Comparison of ENCODE assay signal across 8 mouse cellular contexts in genomic region chr2:28638886-28639285, GRCm38 (mm10). TPM values are rescaled to one million over a fixed set of nuclear protein-coding genes. Genes with fewer than 3 reads are reported as not detected.
A peak's percentile ranks its signal among the peaks of the same experiment; 100 is the strongest.
DNase-seq lines count a peak whose midpoint lies in the region; ATAC-seq and TF ChIP-seq lines count a peak whose summit lies in the region.

No protein-coding gene starts in this region.

- no peak overlapping the region for H3K4me3 ChIP-seq in lung, adult 2 months (replicated peaks; ENCODE audit: extremely low read depth, low read depth, low read length)
- peak overlapping the region; percentile 7; the same call in 1 of the 2 replicates for H3K4me3 ChIP-seq in stomach, embryonic 14.5 days (ENCODE audit: low read depth, low read length)

- H3K36me3 ChIP-seq in stomach, embryonic 14.5 days (ENCODE audit: control insufficient read depth, insufficient read depth, low read length): no peaks in the 10 kb centered on the region

- H3K9ac ChIP-seq in stomach, embryonic 14.5 days (replicated peaks; ENCODE audit: low read depth, low read length): no peak overlapping the region

- TF ChIP-seq POLR2A in lung, adult 2 months (IDR thresholded peaks at IDR 0.05; ENCODE audit: borderline replicate concordance, extremely low read depth, low read depth, low read length): no peak

- no peaks in the 10 kb centered on the region for H3K27me3 ChIP-seq in stomach, embryonic 14.5 days (ENCODE audit: control insufficient read depth, insufficient read depth, low read length)

- peak overlapping the region; percentile 11; the same call in 1 of the 2 replicates for H3K27ac ChIP-seq in stomach, embryonic 14.5 days (ENCODE audit: low read length)

- H3K4me1 ChIP-seq in lung, adult 2 months (ENCODE audit: control insufficient read depth, insufficient read depth, low read length): peaks cover 6% of the 10 kb centered on the region
- H3K4me1 ChIP-seq in stomach, embryonic 14.5 days (ENCODE audit: control insufficient read depth, insufficient read depth, low read length): peaks cover 19% of the 10 kb centered on the region

- peak; percentile 34 to 49 for DNase-seq in cerebellum, postnatal 14 days
- DNase-seq in cerebellum, postnatal 36 days: no peak
- peak; percentile 80 for DNase-seq in embryo, embryonic 10 days (ENCODE audit: low spot score)
- peak; percentile 12 for DNase-seq in induced T-regulatory cell, adult 2 months (ENCODE audit: low read depth)
- peak; percentile 23 for DNase-seq in lung, adult 2 months
- DNase-seq in gastrocnemius, postnatal 25 days: no peak
- DNase-seq in right cerebral cortex, postnatal 14 days: no peak

- no peak for TF ChIP-seq CTCF in lung, adult 2 months (IDR thresholded peaks at IDR 0.05; ENCODE audit: insufficient read depth, low read length)

- peak overlapping the region; percentile 21 for H3K4me2 ChIP-seq in stomach, embryonic 14.5 days (replicated peaks; ENCODE audit: low read depth, low read length)

- no peak for ATAC-seq in stomach, embryonic 14.5 days (ENCODE audit: insufficient number of reproducible peaks, insufficient read depth, low FRiP score, low read depth)

- 14% methylated on average over 9 of the region's 9 CpGs for WGBS in lung, adult 2 months
- 8% methylated on average over 9 of the region's 9 CpGs for WGBS in stomach, embryonic 14.5 days

- no peaks in the 10 kb centered on the region for H3K9me3 ChIP-seq in stomach, embryonic 14.5 days (ENCODE audit: control insufficient read depth, low read depth, low read length)

RNA-seq across cellular contexts. Expression of gene Tsc1, which starts 2.1 kb away (rescaled TPM):
- polyA plus RNA-seq in lung, adult 2 months (2012; rRNA removed): 10.2 and 14.7 TPM in 2 replicates
- polyA plus RNA-seq in stomach, embryonic 14.5 days (2014; fragmentation: Nextera tagmentation; extraction: Ambion mirVana): 20.5 and 22.7 TPM in 2 replicates
- total RNA-seq in gastrocnemius, postnatal 25 days (2021): 10 to 100 TPM; 26.9 to 32.5 TPM

RNA-seq across cellular contexts. Expression of gene Gfi1b, which starts 17.1 kb away (rescaled TPM):
- polyA plus RNA-seq in lung, adult 2 months (2012; rRNA removed): 0.66 and 0.79 TPM in 2 replicates
- 0.55 and 0.56 TPM in 2 replicates for polyA plus RNA-seq in stomach, embryonic 14.5 days (2014; fragmentation: Nextera tagmentation; extraction: Ambion mirVana)
- total RNA-seq in gastrocnemius, postnatal 25 days (2021): not detected

RNA-seq across cellular contexts. Expression of gene Gtf3c5, which starts 55.3 kb away (rescaled TPM):
- 21.6 and 27.3 TPM in 2 replicates for polyA plus RNA-seq in lung, adult 2 months (2012; rRNA removed)
- polyA plus RNA-seq in stomach, embryonic 14.5 days (2014; fragmentation: Nextera tagmentation; extraction: Ambion mirVana): 29.0 and 30.5 TPM in 2 replicates
- total RNA-seq in gastrocnemius, postnatal 25 days (2021): 1 to 10 TPM; 7.3 to 7.6 TPM

Comparison
In these comparisons a context has a peak if more than half of its experiments do, and no peak if none do; other contexts are left out.
1. DNase-seq: peak in cerebellum, postnatal 14 days (2 of 2), embryo, embryonic 10 days (single experiment), induced T-regulatory cell, adult 2 months (single experiment) and lung, adult 2 months (single experiment); none in cerebellum, postnatal 36 days (0 of 2), gastrocnemius, postnatal 25 days (single experiment) and right cerebral cortex, postnatal 14 days (single experiment).